10 mouse cellular contexts compared by ENCODE assay signal in the genomic region with DNA sequence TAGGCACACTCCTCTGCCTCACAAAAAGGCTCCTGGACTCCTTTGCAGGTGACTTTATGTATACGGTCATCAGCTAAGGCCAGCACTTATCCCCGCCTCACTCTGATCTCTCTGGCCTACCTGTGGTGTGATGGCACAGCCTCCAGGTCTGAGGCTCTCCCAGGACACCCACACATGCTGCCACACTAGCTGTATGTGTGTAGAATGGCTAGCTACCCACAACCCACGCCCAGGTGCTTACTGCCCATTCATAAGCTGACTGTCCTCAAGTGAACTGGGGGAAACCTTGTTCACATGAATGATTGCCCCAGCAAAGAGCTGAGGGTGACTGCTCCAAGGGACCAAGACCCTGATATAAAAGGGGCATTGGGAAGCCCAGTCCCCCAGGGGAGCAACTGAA. TPM values are rescaled to one million over a fixed set of nuclear protein-coding genes. Genes with fewer than 3 reads are reported as not detected.
A peak's percentile ranks its signal among the peaks of the same experiment; 100 is the strongest.
DNase-seq lines count a peak whose midpoint lies in the region; ATAC-seq and TF ChIP-seq lines count a peak whose summit lies in the region.
"Had no signal": no experiment of that assay in that cellular context is flagged by ENCODE, and none has a peak within 500 bp of the region (broad histone marks: within the 10 kb centered on the region; RNA-seq: fewer than 3 reads in every experiment).

No protein-coding gene starts in this region.

- H3K36me3 ChIP-seq in heart, adult 2 months (ENCODE audit: control insufficient read depth, insufficient read depth, low read length) = no peaks in the 10 kb centered on the region
- no peaks in the 10 kb centered on the region for H3K36me3 ChIP-seq in kidney, embryonic 15.5 days
- no peaks in the 10 kb centered on the region for H3K36me3 ChIP-seq in intestine, embryonic 16.5 days (ENCODE audit: control insufficient read depth, insufficient read depth, low read length)
- H3K36me3 ChIP-seq: hindbrain, embryonic 15.5 days had no signal

- TF ChIP-seq EP300 in heart, adult 2 months (IDR thresholded peaks at IDR 0.05; ENCODE audit: insufficient read depth, low read depth, low read length) = no peak

- H3K4me1 ChIP-seq in heart, adult 2 months (ENCODE audit: control insufficient read depth, insufficient read depth, low read length) = peaks cover 11% of the 10 kb centered on the region
- peaks cover 53% of the 10 kb centered on the region for H3K4me1 ChIP-seq in kidney, embryonic 15.5 days
- H3K4me1 ChIP-seq in bone marrow macrophage, adult 2 months (ENCODE audit: control insufficient read depth, insufficient read depth, low read length) = peaks cover 56% of the 10 kb centered on the region
- peaks cover 26% of the 10 kb centered on the region for H3K4me1 ChIP-seq in intestine, embryonic 16.5 days (ENCODE audit: control insufficient read depth, insufficient read depth, low read length)

- no peaks in the 10 kb centered on the region for H3K9me3 ChIP-seq in kidney, embryonic 15.5 days (replicated peaks)
- H3K9me3 ChIP-seq in intestine, embryonic 16.5 days (ENCODE audit: control insufficient read depth, low read length) = no peaks in the 10 kb centered on the region
- H3K9me3 ChIP-seq: hindbrain, embryonic 15.5 days had no signal

- H3K79me2 ChIP-seq in heart, adult 2 months (replicated peaks; ENCODE audit: control insufficient read depth, insufficient read depth, low read length) = no peaks in the 10 kb centered on the region

- 93% methylated on average over 3 of the region's 3 CpGs for WGBS in heart, adult 2 months
- WGBS in kidney, embryonic 15.5 days = 87% methylated on average over 3 of the region's 3 CpGs
- WGBS in intestine, embryonic 16.5 days = 92% methylated on average over 3 of the region's 3 CpGs

- H3K27me3 ChIP-seq in heart, adult 2 months (ENCODE audit: control insufficient read depth, insufficient read depth, low read length) = no peaks in the 10 kb centered on the region
- H3K27me3 ChIP-seq in kidney, embryonic 15.5 days = no peaks in the 10 kb centered on the region
- H3K27me3 ChIP-seq in intestine, embryonic 16.5 days (replicated peaks; ENCODE audit: control insufficient read depth, insufficient read depth, low read length) = no peaks in the 10 kb centered on the region
- H3K27me3 ChIP-seq: hindbrain, embryonic 15.5 days had no signal

- peak overlapping the region; percentile 83 for H3K27ac ChIP-seq in heart, adult 2 months
- H3K27ac ChIP-seq in kidney, embryonic 15.5 days = peak overlapping the region; percentile 91
- H3K27ac ChIP-seq in bone marrow macrophage, adult 2 months (ENCODE audit: insufficient read depth, low read depth, low read length) = peak overlapping the region; percentile 91
- peak overlapping the region; percentile 84 for H3K27ac ChIP-seq in intestine, embryonic 16.5 days (ENCODE audit: low read length)

- no peak for TF ChIP-seq POLR2A in heart, adult 2 months (IDR thresholded peaks at IDR 0.05; ENCODE audit: insufficient read depth, low read depth, low read length)
- TF ChIP-seq POLR2A in bone marrow macrophage, adult 2 months (IDR thresholded peaks at IDR 0.05; ENCODE audit: borderline replicate concordance, low read depth, low read length) = no peak

- DNase-seq in heart, adult 2 months = no peak
- DNase-seq in heart, adult 18-20 months = no peak
- no peak for DNase-seq in kidney, adult 8-10 months
- DNase-seq in adrenal gland, adult (ENCODE audit: inconsistent age in 2 of 2, low spot score in 1 of 2) = no peak
- DNase-seq in spleen, postnatal 14 days (ENCODE audit: low spot score in 2 of 2) = no peak
- DNase-seq: retina, postnatal 1 day had no signal

- H3K9ac ChIP-seq in heart, adult 2 months (ENCODE audit: low read depth, low read length) = no peak overlapping the region
- no peak overlapping the region for H3K9ac ChIP-seq in kidney, embryonic 15.5 days
- peak overlapping the region; percentile 36 for H3K9ac ChIP-seq in intestine, embryonic 16.5 days (ENCODE audit: low read depth, low read length)
- H3K9ac ChIP-seq: hindbrain, embryonic 15.5 days had no signal

- intact Hi-C loops in heart, adult 2 months (cut with DNase I) = no loop called here

- no peak overlapping the region for H3K4me3 ChIP-seq in heart, adult 2 months
- no peak overlapping the region for H3K4me3 ChIP-seq in kidney, embryonic 15.5 days (replicated peaks)
- H3K4me3 ChIP-seq in bone marrow macrophage, adult 2 months (ENCODE audit: insufficient read depth, low read length) = no peak overlapping the region
- no peak overlapping the region for H3K4me3 ChIP-seq in intestine, embryonic 16.5 days (ENCODE audit: low read length)
- H3K4me3 ChIP-seq: hindbrain, embryonic 15.5 days had no signal

- no peak for TF ChIP-seq CTCF in heart, adult 2 months (IDR thresholded peaks at IDR 0.05)
- no peak for TF ChIP-seq CTCF in bone marrow macrophage, adult 2 months (IDR thresholded peaks at IDR 0.05; ENCODE audit: low read depth, low read length)

- ATAC-seq in kidney, embryonic 15.5 days (replicated peaks; ENCODE audit: low FRiP score) = no peak
- ATAC-seq in intestine, embryonic 16.5 days = no peak

- H3K4me2 ChIP-seq in kidney, embryonic 15.5 days = no peak overlapping the region
- no peak overlapping the region for H3K4me2 ChIP-seq in intestine, embryonic 16.5 days (ENCODE audit: low read depth, low read length)
- H3K4me2 ChIP-seq: hindbrain, embryonic 15.5 days had no signal

RNA-seq across cellular contexts. Expression of gene Ppcdc, which starts 7.4 kb away (rescaled TPM):
- total RNA-seq in heart, adult 2 months (2021) = 1 to 10 TPM; 7.3 to 7.6 TPM
- polyA plus RNA-seq in heart, adult 2 months (2012; rRNA removed) = 16.9 and 22.9 TPM in 2 replicates
- 1 to 10 TPM; 7.8 to 8.6 TPM for total RNA-seq in heart, adult 18-20 months (2021)
- 25.8 and 30.3 TPM in 2 replicates for polyA plus RNA-seq in kidney, embryonic 15.5 days (2015; fragmentation: Nextera tagmentation; extraction: Ambion mirVana)
- polyA plus RNA-seq in bone marrow macrophage, adult 2 months (2012; ENCODE audit: insufficient read depth, insufficient read length, missing spikeins) = 28.6 and 29.5 TPM in 2 replicates
- 25.2 and 29.4 TPM in 2 replicates for polyA plus RNA-seq in intestine, embryonic 16.5 days (2015; fragmentation: Nextera tagmentation; extraction: Ambion mirVana)

RNA-seq across cellular contexts. Expression of gene Scamp5, which starts 35.4 kb away (rescaled TPM):
- total RNA-seq in heart, adult 2 months (2021) = 1 to 10 TPM; 3.9 to 4.9 TPM
- 15.9 and 21.4 TPM in 2 replicates for polyA plus RNA-seq in heart, adult 2 months (2012; rRNA removed)
- total RNA-seq in heart, adult 18-20 months (2021) = 1 to 10 TPM; 5.7 TPM
- 15.1 and 15.9 TPM in 2 replicates for polyA plus RNA-seq in kidney, embryonic 15.5 days (2015; fragmentation: Nextera tagmentation; extraction: Ambion mirVana)
- polyA plus RNA-seq in bone marrow macrophage, adult 2 months (2012; ENCODE audit: insufficient read depth, insufficient read length, missing spikeins) = 72.1 and 72.5 TPM in 2 replicates
- polyA plus RNA-seq in intestine, embryonic 16.5 days (2015; fragmentation: Nextera tagmentation; extraction: Ambion mirVana) = 15.2 and 16.2 TPM in 2 replicates
